ENCODE assay signal across 30 mouse cellular contexts in genomic region chr19:42061443-42061842, GRCm38 (mm10). TPM values are rescaled to one million over a fixed set of nuclear protein-coding genes. Genes with fewer than 3 reads are reported as not detected.
DNase-seq lines count a peak whose midpoint lies in the region; ATAC-seq and TF ChIP-seq lines count a peak whose summit lies in the region.
"Had no signal": no experiment of that assay in that cellular context is flagged by ENCODE, and none has a peak within 500 bp of the region (broad histone marks: within the 10 kb centered on the region; RNA-seq: fewer than 3 reads in every experiment).

No protein-coding gene starts in this region.

- no peak for TF ChIP-seq POLR2A in kidney, adult 2 months (IDR thresholded peaks at IDR 0.05; ENCODE audit: low read depth, low read length)

- H3K27ac ChIP-seq in kidney, adult 2 months (ENCODE audit: insufficient read depth, low read depth, low read length): peak overlapping the region; percentile 80
- H3K27ac ChIP-seq in kidney, postnatal 0 days: no peak overlapping the region
- no peak overlapping the region for H3K27ac ChIP-seq in liver, postnatal 0 days (ENCODE audit: low read depth)
- H3K27ac ChIP-seq: heart, adult 2 months; heart, embryonic 15.5 days; hindbrain, embryonic 15.5 days; neural tube, embryonic 15.5 days; stomach, embryonic 15.5 days had no signal

- H3K27me3 ChIP-seq in kidney, adult 2 months (replicated peaks; ENCODE audit: control insufficient read depth, insufficient read depth, low read length): no peaks in the 10 kb centered on the region
- H3K27me3 ChIP-seq in kidney, postnatal 0 days (ENCODE audit: insufficient read depth, low read length): no peaks in the 10 kb centered on the region
- H3K27me3 ChIP-seq in liver, postnatal 0 days (ENCODE audit: insufficient read depth, low read length): no peaks in the 10 kb centered on the region
- H3K27me3 ChIP-seq: heart, embryonic 15.5 days; hindbrain, embryonic 15.5 days; neural tube, embryonic 15.5 days; stomach, embryonic 15.5 days had no signal

- no peak overlapping the region for H3K9ac ChIP-seq in kidney, postnatal 0 days (ENCODE audit: low read depth, low read length)
- no peak overlapping the region for H3K9ac ChIP-seq in liver, postnatal 0 days (replicated peaks)
- H3K9ac ChIP-seq: forebrain, postnatal 0 days; heart, embryonic 15.5 days; hindbrain, embryonic 15.5 days; neural tube, embryonic 15.5 days; stomach, embryonic 15.5 days had no signal

- TF ChIP-seq EP300 in liver, postnatal 0 days (IDR thresholded peaks at IDR 0.05; ENCODE audit: low read depth): no peak

- intact Hi-C loops in gastrocnemius, postnatal 14 days (cut with DNase I; ENCODE audit: low total_unique reads): no loop called here
- intact Hi-C loops in gastrocnemius, postnatal 36 days (cut with DNase I): no loop called here

- peak; percentile 69; the same call in 1 of the 2 replicates for ATAC-seq in kidney, postnatal 0 days (replicated peaks; ENCODE audit: low FRiP score, low read depth)
- ATAC-seq in liver, postnatal 0 days: peak; percentile 69
- ATAC-seq: CD4-positive, CD25-positive, alpha-beta regulatory T cell, adult 4 months; forebrain, postnatal 0 days had no signal

- 0 out of 2 replicates have a peak, but pooled peaks cover 2% of the 10 kb centered on the region for H3K36me3 ChIP-seq in kidney, adult 2 months (ENCODE audit: control insufficient read depth, insufficient read depth, low read length)
- no peaks in the 10 kb centered on the region for H3K36me3 ChIP-seq in kidney, postnatal 0 days (ENCODE audit: insufficient read depth, low read length)
- no peaks in the 10 kb centered on the region for H3K36me3 ChIP-seq in liver, postnatal 0 days (replicated peaks; ENCODE audit: insufficient read depth, low read length)
- H3K36me3 ChIP-seq: heart, embryonic 15.5 days; hindbrain, embryonic 15.5 days; neural tube, embryonic 15.5 days; stomach, embryonic 15.5 days had no signal

- DNase-seq in kidney, adult 11 months: peak; percentile 75
- DNase-seq in kidney, postnatal 10 days: no peak
- DNase-seq in kidney, adult 2 months: peak; percentile 87
- DNase-seq in kidney, postnatal 0 days (ENCODE audit: low spot score): no peak
- no peak for DNase-seq in liver, postnatal 0 days
- no peak for DNase-seq in gastrocnemius, postnatal 14 days
- DNase-seq in gastrocnemius, postnatal 36 days: no peak
- DNase-seq: adrenal gland, postnatal 25 days; cerebellum, adult 8-10 months; forebrain, postnatal 0 days; gastrocnemius, postnatal 25 days; heart, adult 2 months; heart, postnatal 4 days; layer of hippocampus, postnatal 36 days; lung, adult 2 months; lung, postnatal 14 days; right cerebral cortex, adult 18-20 months; thymus, adult 18-20 months; thymus, postnatal 4 days had no signal

- no peak overlapping the region for H3K4me2 ChIP-seq in kidney, postnatal 0 days (ENCODE audit: low read length)
- H3K4me2 ChIP-seq in liver, postnatal 0 days (ENCODE audit: low read depth, low read length): no peak overlapping the region
- H3K4me2 ChIP-seq: heart, embryonic 15.5 days; hindbrain, embryonic 15.5 days; midbrain, embryonic 11.5 days; neural tube, embryonic 15.5 days; stomach, embryonic 15.5 days had no signal

- H3K4me3 ChIP-seq in kidney, adult 2 months (ENCODE audit: insufficient read depth, low read depth, low read length): no peak overlapping the region
- H3K4me3 ChIP-seq in kidney, postnatal 0 days (replicated peaks; ENCODE audit: low read depth, low read length): no peak overlapping the region
- H3K4me3 ChIP-seq in liver, postnatal 0 days (ENCODE audit: low read depth, low read length): no peak overlapping the region
- H3K4me3 ChIP-seq: heart, adult 2 months; heart, embryonic 15.5 days; hindbrain, embryonic 15.5 days; neural tube, embryonic 15.5 days; stomach, embryonic 15.5 days had no signal

- TF ChIP-seq CTCF in kidney, adult 2 months (conservative IDR thresholded peaks at IDR 0.05; ENCODE audit: insufficient read depth, insufficient read length, low read depth, low read length): no peak
- TF ChIP-seq CTCF in kidney, postnatal 0 days (IDR thresholded peaks at IDR 0.05; ENCODE audit: low read depth): no peak
- TF ChIP-seq CTCF in liver, postnatal 0 days (IDR thresholded peaks at IDR 0.05; ENCODE audit: low read depth): no peak

- peaks cover 29% of the 10 kb centered on the region for H3K4me1 ChIP-seq in kidney, adult 2 months (ENCODE audit: control insufficient read depth, insufficient read depth, low read length)
- no peaks in the 10 kb centered on the region for H3K4me1 ChIP-seq in kidney, postnatal 0 days (replicated peaks; ENCODE audit: insufficient read depth, low read length)
- peaks cover 2% of the 10 kb centered on the region; the same call in 1 of the 2 replicates for H3K4me1 ChIP-seq in liver, postnatal 0 days (ENCODE audit: insufficient read depth)
- H3K4me1 ChIP-seq: heart, embryonic 15.5 days; hindbrain, embryonic 15.5 days; neural tube, embryonic 15.5 days; stomach, embryonic 15.5 days had no signal

- WGBS in kidney, adult 2 months: 60% methylated on average over 7 of the region's 7 CpGs
- WGBS in kidney, postnatal 0 days: 79% methylated on average over 7 of the region's 7 CpGs
- 60% methylated on average over 7 of the region's 7 CpGs for WGBS in liver, postnatal 0 days (ENCODE audit: insufficient replicate concordance)

- H3K9me3 ChIP-seq in kidney, postnatal 0 days (replicated peaks; ENCODE audit: low read length): no peaks in the 10 kb centered on the region
- no peaks in the 10 kb centered on the region for H3K9me3 ChIP-seq in liver, postnatal 0 days (ENCODE audit: low read length)
- H3K9me3 ChIP-seq: heart, embryonic 15.5 days; hindbrain, embryonic 15.5 days; neural tube, embryonic 15.5 days; stomach, embryonic 15.5 days had no signal

RNA-seq across cellular contexts. Expression of gene 4933411K16Rik, which starts 9.4 kb away (rescaled TPM):
- 3.6 and 5.1 TPM in 2 replicates for polyA plus RNA-seq in kidney, adult 2 months (2012; rRNA removed)
- polyA plus RNA-seq in kidney, postnatal 0 days (2015; fragmentation: Nextera tagmentation; extraction: Ambion mirVana): 0.34 and 0.38 TPM in 2 replicates
- polyA plus RNA-seq in liver, postnatal 0 days (2015; fragmentation: Nextera tagmentation; extraction: Ambion mirVana): 0.18 and 0.40 TPM in 2 replicates
- under 1 TPM; 0.25 to 0.42 TPM for total RNA-seq in gastrocnemius, postnatal 14 days (2021)
- under 1 TPM; 0.30 to 0.38 TPM for total RNA-seq in gastrocnemius, postnatal 36 days (2021)
- total RNA-seq: common myeloid progenitor, adult 5-6 weeks; megakaryocyte progenitor cell, adult 5-6 weeks had no signal
- polyA plus RNA-seq: CD4-positive, CD25-positive, alpha-beta regulatory T cell, adult 4 months; forebrain, postnatal 0 days; heart, embryonic 15.5 days; intestine, embryonic 14.5 days; limb, embryonic 11.5 days; neural tube, embryonic 15.5 days; stomach, embryonic 15.5 days had no signal

RNA-seq across cellular contexts. Expression of gene Hoga1, which starts 16.0 kb away (rescaled TPM):
- polyA plus RNA-seq in kidney, adult 2 months (2012; rRNA removed): 167 and 177 TPM in 2 replicates
- 97.6 and 110 TPM in 2 replicates for polyA plus RNA-seq in kidney, postnatal 0 days (2015; fragmentation: Nextera tagmentation; extraction: Ambion mirVana)
- polyA plus RNA-seq in liver, postnatal 0 days (2015; fragmentation: Nextera tagmentation; extraction: Ambion mirVana): 183 and 190 TPM in 2 replicates
- total RNA-seq in gastrocnemius, postnatal 14 days (2021): 1 to 10 TPM; 3.3 to 4.3 TPM
- total RNA-seq in gastrocnemius, postnatal 36 days (2021): 1 to 10 TPM; 2.9 to 3.7 TPM
- total RNA-seq: common myeloid progenitor, adult 5-6 weeks had no signal
- polyA plus RNA-seq: CD4-positive, CD25-positive, alpha-beta regulatory T cell, adult 4 months had no signal

RNA-seq across cellular contexts. Expression of gene Morn4, which starts 24.7 kb away (rescaled TPM):
- polyA plus RNA-seq in kidney, adult 2 months (2012; rRNA removed): 25.9 and 26.3 TPM in 2 replicates
- polyA plus RNA-seq in kidney, postnatal 0 days (2015; fragmentation: Nextera tagmentation; extraction: Ambion mirVana): 22.2 and 24.6 TPM in 2 replicates
- 0.54 and 0.63 TPM in 2 replicates for polyA plus RNA-seq in liver, postnatal 0 days (2015; fragmentation: Nextera tagmentation; extraction: Ambion mirVana)
- 1 to 10 TPM; 1.7 to 1.9 TPM for total RNA-seq in gastrocnemius, postnatal 14 days (2021)
- 1 to 10 TPM; 2.1 to 2.6 TPM for total RNA-seq in gastrocnemius, postnatal 36 days (2021)

RNA-seq across cellular contexts. Expression of gene Ankrd2, which starts 25.6 kb away (rescaled TPM):
- polyA plus RNA-seq in kidney, adult 2 months (2012; rRNA removed): 0.14 and 2.2 TPM in 2 replicates
- 0.11 and 0.13 TPM in 2 replicates for polyA plus RNA-seq in kidney, postnatal 0 days (2015; fragmentation: Nextera tagmentation; extraction: Ambion mirVana)
- polyA plus RNA-seq in liver, postnatal 0 days (2015; fragmentation: Nextera tagmentation; extraction: Ambion mirVana): 0.22 and 1.1 TPM in 2 replicates
- 100 to 1,000 TPM; 113 to 188 TPM for total RNA-seq in gastrocnemius, postnatal 14 days (2021)
- total RNA-seq in gastrocnemius, postnatal 36 days (2021): 100 to 1,000 TPM; 121 to 331 TPM
- total RNA-seq: common myeloid progenitor, adult 5-6 weeks; forebrain, postnatal 0 days; layer of hippocampus, postnatal 36 days; megakaryocyte progenitor cell, adult 5-6 weeks had no signal
- polyA plus RNA-seq: CD4-positive, CD25-positive, alpha-beta regulatory T cell, adult 4 months; forebrain, embryonic 11.5 days; heart, adult 2 months; heart, embryonic 15.5 days; midbrain, embryonic 11.5 days had no signal

RNA-seq across cellular contexts. Expression of gene Pi4k2a, which starts 28.8 kb away (rescaled TPM):
- polyA plus RNA-seq in kidney, adult 2 months (2012; rRNA removed): 41.7 and 45.4 TPM in 2 replicates
- polyA plus RNA-seq in kidney, postnatal 0 days (2015; fragmentation: Nextera tagmentation; extraction: Ambion mirVana): 31.9 and 33.2 TPM in 2 replicates
- 16.1 and 18.3 TPM in 2 replicates for polyA plus RNA-seq in liver, postnatal 0 days (2015; fragmentation: Nextera tagmentation; extraction: Ambion mirVana)
- total RNA-seq in gastrocnemius, postnatal 14 days (2021): 10 to 100 TPM; 14.0 to 14.7 TPM
- total RNA-seq in gastrocnemius, postnatal 36 days (2021): 10 to 100 TPM; 11.0 to 14.1 TPM

Comparison
In these comparisons a context has a peak if more than half of its experiments do, and no peak if none do; other contexts are left out.
1. DNase-seq: peak in kidney, adult 11 months (single experiment) and kidney, adult 2 months (single experiment); none in kidney, postnatal 10 days (single experiment), kidney, postnatal 0 days (single experiment), liver, postnatal 0 days (single experiment), gastrocnemius, postnatal 14 days (single experiment) and gastrocnemius, postnatal 36 days (0 of 2).
2. RNA of gene Morn4, which starts 24.7 kb away (polyA plus RNA-seq): 25.9 to 26.3 TPM in kidney, adult 2 months and 22.2 to 24.6 TPM in kidney, postnatal 0 days; 0.54 to 0.63 TPM in liver, postnatal 0 days; every median in the first group is over 10 times any median in the second.